Comparison of ENCODE assay signal across 8 mouse cellular contexts in the genomic region with DNA sequence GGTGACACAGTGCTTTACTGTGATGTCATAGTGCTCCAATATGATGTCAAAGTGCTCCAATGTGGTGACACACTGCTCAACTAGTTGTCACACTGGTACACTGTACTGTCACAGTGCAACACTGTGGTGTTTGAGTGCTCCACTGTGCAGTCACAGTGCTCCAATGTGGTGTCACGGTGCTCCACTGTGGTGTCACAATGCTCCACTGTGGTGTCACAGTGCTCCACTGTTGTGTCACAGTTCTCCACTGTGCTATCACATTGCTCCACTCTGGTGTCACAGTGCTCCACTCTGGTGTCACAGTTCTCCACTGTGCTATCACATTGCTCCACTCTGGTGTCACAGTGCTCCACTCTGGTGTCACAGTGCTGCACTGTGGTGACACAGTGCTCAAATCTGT.
DNase-seq lines count a peak whose midpoint lies in the region; ATAC-seq and TF ChIP-seq lines count a peak whose summit lies in the region.
"Not testable (repeated sequence)": the region's sequence is repeated elsewhere in the genome, so short reads cannot be mapped to it uniquely, and the experiment has no call there.

No protein-coding gene starts in this region.

- WGBS in forebrain, embryonic 11.5 days, result 72% methylated on average over 1 of the region's 1 CpGs
- 38% methylated on average over 1 of the region's 1 CpGs for WGBS in heart, embryonic 15.5 days
- WGBS in kidney, postnatal 0 days, result 71% methylated on average over 1 of the region's 1 CpGs
- 40% methylated on average over 1 of the region's 1 CpGs for WGBS in liver, embryonic 12.5 days (ENCODE audit: insufficient replicate concordance)
- WGBS in midbrain, embryonic 10.5 days, result 52% methylated on average over 1 of the region's 1 CpGs
- WGBS in midbrain, postnatal 0 days, result 64% methylated on average over 1 of the region's 1 CpGs

- H3K27ac ChIP-seq in forebrain, embryonic 11.5 days (ENCODE audit: low read depth, low read length); heart, embryonic 15.5 days; kidney, postnatal 0 days; liver, embryonic 12.5 days; midbrain, embryonic 10.5 days (replicated peaks); midbrain, postnatal 0 days (ENCODE audit: low read depth, low read length): not testable (repeated sequence)

- not testable (repeated sequence) for H3K36me3 ChIP-seq in forebrain, embryonic 11.5 days (ENCODE audit: control insufficient read depth, insufficient read depth, low read length); heart, embryonic 15.5 days; kidney, postnatal 0 days (ENCODE audit: insufficient read depth, low read length); liver, embryonic 12.5 days; midbrain, embryonic 10.5 days; midbrain, postnatal 0 days (ENCODE audit: insufficient read depth, low read length)

- not testable (repeated sequence) for H3K4me3 ChIP-seq in forebrain, embryonic 11.5 days (ENCODE audit: low read depth, low read length); heart, embryonic 15.5 days; kidney, postnatal 0 days (replicated peaks; ENCODE audit: low read depth, low read length); liver, embryonic 12.5 days; midbrain, embryonic 10.5 days; midbrain, postnatal 0 days (ENCODE audit: low read depth, low read length)

- peaks cover 16% of the 10 kb centered on the region for H3K9me3 ChIP-seq in forebrain, embryonic 11.5 days (ENCODE audit: control insufficient read depth, low read length)
- H3K9me3 ChIP-seq in heart, embryonic 15.5 days (replicated peaks); kidney, postnatal 0 days (replicated peaks; ENCODE audit: low read length): not testable (repeated sequence)
- H3K9me3 ChIP-seq in liver, embryonic 12.5 days (replicated peaks), result peaks cover 53% of the 10 kb centered on the region
- peaks cover 94% of the 10 kb centered on the region for H3K9me3 ChIP-seq in midbrain, embryonic 10.5 days (replicated peaks)
- peaks cover 24% of the 10 kb centered on the region; the same call in 1 of the 2 replicates for H3K9me3 ChIP-seq in midbrain, postnatal 0 days (ENCODE audit: low read length)

- H3K4me1 ChIP-seq in forebrain, embryonic 11.5 days (replicated peaks; ENCODE audit: control insufficient read depth, insufficient read depth, low read length); heart, embryonic 15.5 days (replicated peaks); kidney, postnatal 0 days (replicated peaks; ENCODE audit: insufficient read depth, low read length); liver, embryonic 12.5 days; midbrain, embryonic 10.5 days; midbrain, postnatal 0 days (ENCODE audit: insufficient read depth, low read length): not testable (repeated sequence)

- not testable (repeated sequence) for TF ChIP-seq CTCF in kidney, postnatal 0 days (IDR thresholded peaks at IDR 0.05; ENCODE audit: low read depth); midbrain, postnatal 0 days (IDR thresholded peaks at IDR 0.05)

- H3K27me3 ChIP-seq in forebrain, embryonic 11.5 days (ENCODE audit: control insufficient read depth, insufficient read depth, low read length); heart, embryonic 15.5 days; kidney, postnatal 0 days (ENCODE audit: insufficient read depth, low read length); liver, embryonic 12.5 days (replicated peaks); midbrain, embryonic 10.5 days (ENCODE audit: low read depth, poor library complexity, severe bottlenecking); midbrain, postnatal 0 days (ENCODE audit: insufficient read depth, low read length): not testable (repeated sequence)

- not testable (repeated sequence) for H3K4me2 ChIP-seq in forebrain, embryonic 11.5 days (ENCODE audit: low read depth, low read length, severe bottlenecking); heart, embryonic 15.5 days; kidney, postnatal 0 days (ENCODE audit: low read length); liver, embryonic 12.5 days; midbrain, postnatal 0 days (ENCODE audit: low read depth, low read length, poor library complexity, severe bottlenecking)

- not testable (repeated sequence) for H3K9ac ChIP-seq in forebrain, embryonic 11.5 days (ENCODE audit: low read length); heart, embryonic 15.5 days; kidney, postnatal 0 days (ENCODE audit: low read depth, low read length); liver, embryonic 12.5 days; midbrain, postnatal 0 days (replicated peaks; ENCODE audit: low read length, poor library complexity, severe bottlenecking)

- ATAC-seq in forebrain, embryonic 11.5 days (replicated peaks; ENCODE audit: low FRiP score), result not testable (repeated sequence)
- ATAC-seq in heart, embryonic 15.5 days (replicated peaks; ENCODE audit: insufficient number of reproducible peaks, insufficient read depth, low FRiP score, low read depth), result 0 out of 2 replicates have a peak, but pooled peaks have one; percentile 14
- 0 out of 2 replicates have a peak, but pooled peaks have one; percentile 27 for ATAC-seq in kidney, postnatal 0 days (replicated peaks; ENCODE audit: low FRiP score, low read depth)
- peak; percentile 12; the same call in 1 of the 2 replicates for ATAC-seq in liver, embryonic 12.5 days
- ATAC-seq in midbrain, postnatal 0 days (ENCODE audit: low FRiP score), result peak; percentile 48

- peak; percentile 0 for DNase-seq in ZHBTc4 (ENCODE audit: low read depth, low spot score)
- peak; percentile 33 for DNase-seq in forebrain, embryonic 11.5 days (ENCODE audit: low spot score)
- DNase-seq in kidney, postnatal 0 days (ENCODE audit: low spot score); midbrain, postnatal 0 days (ENCODE audit: low spot score): not testable (repeated sequence)
- DNase-seq in midbrain, embryonic 10.5 days (ENCODE audit: low spot score), result peak; percentile 4
- DNase-seq in urinary bladder, adult 2 months (ENCODE audit: low spot score), result peak; percentile 3
